Mouse (Mus musculus) midbrain, embryonic 16.5 days (tissue): ENCODE results near the gene Katnbl1. TPM values are rescaled to one million over a fixed set of nuclear protein-coding genes. Genes with fewer than 3 reads are reported as not detected.
"Not testable (repeated sequence)": the region's sequence is repeated elsewhere in the genome, so short reads cannot be mapped to it uniquely, and the experiment has no call there.

Source experiments
- ATAC-seq: fragments of 200-750 bp; cut with Nextera tagmentation; 2 replicates; pipeline ENCODE4 v1.8.0; 2017; ENCODE audit warnings: moderate TSS enrichment
- H3K27ac ChIP-seq: fragments of 300-500 bp; sonication (generic); 2 replicates; pipeline ENCODE4 v1.5.1; 2014; ENCODE audit warnings: mild to moderate bottlenecking, low read length, mixed read lengths
- H3K27me3 ChIP-seq: fragments of 300-500 bp; sonication (generic); 2 replicates; pipeline ENCODE4 v1.6.1; 2014; ENCODE audit warnings: low read depth, low read length, mixed read lengths; ENCODE audit not compliant: control insufficient read depth, insufficient read depth
- H3K36me3 ChIP-seq: fragments of 300-500 bp; sonication (generic); 2 replicates; pipeline ENCODE4 v1.6.1; 2014; ENCODE audit warnings: mild to moderate bottlenecking, low read length, moderate library complexity, mixed read lengths; ENCODE audit not compliant: control insufficient read depth, insufficient read depth
- H3K4me1 ChIP-seq: fragments of 300-500 bp; sonication (generic); 2 replicates; pipeline ENCODE4 v1.6.1; 2014; ENCODE audit warnings: mild to moderate bottlenecking, low read length, mixed read lengths; ENCODE audit not compliant: control insufficient read depth, insufficient read depth
- H3K4me2 ChIP-seq: fragments of 300-500 bp; sonication (generic); 2 replicates; pipeline ENCODE4 v1.6.1; 2014; ENCODE audit warnings: mild to moderate bottlenecking, low read length, mixed read lengths
- H3K4me3 ChIP-seq: fragments of 300-500 bp; sonication (generic); 2 replicates; pipeline ENCODE4 v1.5.1; 2014; ENCODE audit warnings: low read depth, mild to moderate bottlenecking, low read length, moderate library complexity, mixed read lengths
- H3K9ac ChIP-seq: fragments of 300-500 bp; sonication (generic); 2 replicates; pipeline ENCODE4 v1.6.1; 2014; ENCODE audit warnings: low read depth, low read length, mixed read lengths
- H3K9me3 ChIP-seq: fragments of 300-500 bp; sonication (generic); replicated peaks from 2 replicates; pipeline ENCODE4 v1.6.1; 2014; ENCODE audit warnings: mild to moderate bottlenecking, low read length, mixed read lengths; ENCODE audit not compliant: control insufficient read depth, poor library complexity, severe bottlenecking
- WGBS: fragments of 180-500 bp; shearing (Covaris S2); extraction: QIAGEN DNeasy Blood & Tissue Kit; methylation state at CpG from one replicate; pipeline ENCODE4 v1.1.7; 2014; 5-methylcytosine and 5-hydroxymethylcytosine counted together
- polyA plus RNA-seq: library from polyadenylated mRNA; unstranded; fragments of >200 nt; fragmentation: Nextera tagmentation; extraction: Ambion mirVana; gene quantifications from 2 replicates; pipeline ENCODE4 v1.2.1, GENCODE M21; 2015

Katnbl1 gene
- polyA plus RNA-seq, 1 experiment from 2014 or later, result 32.0 TPM

DNA sequence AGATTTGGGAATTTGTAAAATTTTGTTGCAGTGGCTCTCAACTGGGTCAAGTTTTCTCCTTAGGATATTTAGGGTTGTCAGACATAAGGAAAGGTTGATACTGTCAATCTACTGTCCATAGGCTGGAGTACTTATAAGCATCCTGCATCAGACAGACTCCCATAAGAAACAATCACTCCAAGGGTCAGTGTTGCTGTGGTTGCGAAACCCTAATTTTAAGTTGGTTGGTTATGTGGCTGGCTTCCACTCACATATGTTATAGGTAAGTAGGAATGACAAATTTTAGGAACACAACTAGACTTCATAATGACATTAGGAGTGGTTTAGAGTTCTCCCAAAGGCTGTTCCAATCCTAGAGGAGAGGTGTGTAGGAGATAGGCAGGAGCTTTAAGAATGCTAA, 2.2 kb downstream of the Katnbl1 start:
- Histone ChIP-seq H3K27ac (no peak overlapping the region), H3K9me3 (no peaks in the 10 kb centered on the region), H3K4me1 (peaks cover 15% of the 10 kb centered on the region), H3K9ac (no peak overlapping the region), H3K4me3 (no peak overlapping the region), H3K27me3 (no peaks in the 10 kb centered on the region), H3K36me3 (no peaks in the 10 kb centered on the region), H3K4me2 (no peak overlapping the region)
- 100% methylated on average over 1 of the region's 1 CpGs for WGBS
- no peak for ATAC-seq

DNA sequence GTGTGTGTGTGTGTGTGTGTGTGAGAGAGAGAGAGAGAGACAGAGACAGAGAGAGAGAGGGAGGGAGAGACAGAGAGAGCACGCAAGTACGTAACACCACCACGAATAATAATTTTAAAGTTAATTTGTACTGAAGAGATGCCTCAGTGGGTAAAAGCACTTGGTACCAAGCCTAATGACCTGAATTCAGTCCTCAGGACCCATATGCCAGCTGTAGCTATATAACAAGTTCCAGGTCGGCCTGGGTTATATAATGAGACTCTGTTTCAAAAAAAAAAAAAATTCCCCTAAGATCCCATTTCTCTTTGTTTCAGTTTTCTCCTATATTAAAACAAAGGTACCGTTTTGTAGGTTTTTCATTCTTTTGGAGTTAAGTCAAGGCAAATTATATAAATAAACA, 11.8 kb downstream of the Katnbl1 start:
- WGBS, result 93% methylated on average over 5 of the region's 5 CpGs
- H3K9me3 ChIP-seq, result no peaks in the 10 kb centered on the region
- H3K4me1 ChIP-seq, result peaks cover 3% of the 10 kb centered on the region; the same call in 1 of the 2 replicates
- H3K9ac ChIP-seq, result no peak overlapping the region
- H3K4me2 ChIP-seq, result no peak overlapping the region
- no peak for ATAC-seq
- H3K36me3 ChIP-seq, result no peaks in the 10 kb centered on the region
- no peaks in the 10 kb centered on the region for H3K27me3 ChIP-seq
- no peak overlapping the region for H3K4me3 ChIP-seq
- no peak overlapping the region for H3K27ac ChIP-seq

DNA sequence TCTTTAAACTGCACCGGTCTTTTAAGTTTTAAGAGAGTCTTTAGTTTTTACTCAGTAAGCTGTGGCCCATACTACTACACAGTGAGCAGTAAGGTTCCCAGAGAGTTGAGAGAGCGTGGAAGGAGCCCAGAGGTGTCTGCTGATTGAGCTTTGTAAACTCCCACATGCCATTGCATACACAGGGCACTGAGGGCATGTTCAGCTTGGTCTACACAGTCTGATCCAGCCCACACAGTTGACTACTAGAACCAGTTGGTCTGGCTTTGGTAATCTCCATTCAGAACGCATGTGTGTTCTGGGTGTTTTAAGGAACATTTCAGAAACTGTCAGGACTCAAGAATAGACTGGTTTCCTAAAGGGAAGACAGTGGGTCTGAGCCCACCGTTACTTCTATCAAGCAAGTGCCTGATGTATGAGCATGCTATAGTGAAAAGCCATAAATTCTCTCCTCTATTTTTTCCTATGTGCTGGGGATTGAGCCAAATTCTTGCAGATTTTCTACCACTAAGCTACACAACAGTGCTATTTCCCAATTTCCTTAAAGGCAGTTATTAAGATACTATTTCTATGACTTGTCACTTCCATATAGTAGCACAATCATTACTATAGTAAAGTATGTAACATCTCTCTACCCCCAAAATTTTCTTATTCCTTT, 12.5 kb downstream of the Katnbl1 start:
- Histone ChIP-seq H3K4me3 (no peak overlapping the region), H3K9ac (no peak overlapping the region), H3K36me3 (no peaks in the 10 kb centered on the region), H3K4me1 (peaks cover 3% of the 10 kb centered on the region; the same call in 1 of the 2 replicates), H3K9me3 (no peaks in the 10 kb centered on the region), H3K27me3 (no peaks in the 10 kb centered on the region), H3K4me2 (no peak overlapping the region), H3K27ac (no peak overlapping the region)
- 96% methylated on average over 4 of the region's 4 CpGs for WGBS
- no peak for ATAC-seq

DNA sequence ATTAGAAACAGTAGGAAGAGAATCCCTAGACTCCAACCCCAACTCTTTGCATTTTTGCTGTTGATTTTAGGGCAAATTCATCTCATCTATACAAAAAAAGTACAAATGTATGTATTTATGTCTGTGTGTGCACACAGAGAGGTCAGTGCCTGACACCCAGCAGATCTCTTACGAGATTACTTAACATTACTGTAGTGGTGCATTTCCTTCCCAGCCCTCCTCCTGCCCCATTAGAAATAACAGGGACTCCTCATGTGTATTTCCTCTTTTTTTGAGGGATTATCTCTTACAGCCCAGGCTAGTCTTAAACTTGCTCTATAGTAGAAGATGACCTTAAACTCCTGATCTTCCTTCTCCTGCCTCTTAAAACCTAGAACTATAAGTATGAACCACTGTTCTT, 13.7 kb downstream of the Katnbl1 start:
- Histone ChIP-seq H3K4me1 (peaks cover 3% of the 10 kb centered on the region; the same call in 1 of the 2 replicates), H3K36me3 (no peaks in the 10 kb centered on the region), H3K4me2 (no peak overlapping the region), H3K9me3 (no peaks in the 10 kb centered on the region), H3K27me3 (no peaks in the 10 kb centered on the region), H3K4me3 (no peak overlapping the region), H3K27ac (no peak overlapping the region), H3K9ac (no peak overlapping the region)
- ATAC-seq, result no peak
- 92% methylated on average over 1 of the region's 1 CpGs for WGBS

DNA sequence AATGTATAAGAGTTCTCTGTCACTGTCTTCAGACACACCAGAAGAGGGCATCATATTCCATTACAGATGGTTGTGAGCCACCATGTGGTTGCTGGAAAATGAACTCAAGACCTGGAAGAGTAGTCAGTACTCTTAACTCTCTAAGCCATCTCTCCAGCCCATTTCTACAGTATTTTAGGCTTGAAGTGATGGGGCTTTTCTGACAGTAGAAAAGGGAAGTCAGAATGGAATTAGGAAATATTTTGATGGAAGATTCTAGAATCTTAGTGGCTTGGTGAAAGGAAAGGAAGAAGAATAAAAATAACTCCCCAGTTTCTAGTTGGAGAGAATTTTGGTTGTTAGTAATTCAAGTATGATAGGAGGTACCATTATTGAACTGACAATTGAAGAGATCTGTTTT, 14.9 kb downstream of the Katnbl1 start:
- Histone ChIP-seq H3K36me3 (no peaks in the 10 kb centered on the region), H3K9ac (no peak overlapping the region), H3K4me2 (no peak overlapping the region), H3K27me3 (no peaks in the 10 kb centered on the region), H3K4me3 (no peak overlapping the region), H3K9me3 (no peaks in the 10 kb centered on the region), H3K27ac (no peak overlapping the region), H3K4me1 (peaks cover 3% of the 10 kb centered on the region; the same call in 1 of the 2 replicates)
- ATAC-seq, result no peak

DNA sequence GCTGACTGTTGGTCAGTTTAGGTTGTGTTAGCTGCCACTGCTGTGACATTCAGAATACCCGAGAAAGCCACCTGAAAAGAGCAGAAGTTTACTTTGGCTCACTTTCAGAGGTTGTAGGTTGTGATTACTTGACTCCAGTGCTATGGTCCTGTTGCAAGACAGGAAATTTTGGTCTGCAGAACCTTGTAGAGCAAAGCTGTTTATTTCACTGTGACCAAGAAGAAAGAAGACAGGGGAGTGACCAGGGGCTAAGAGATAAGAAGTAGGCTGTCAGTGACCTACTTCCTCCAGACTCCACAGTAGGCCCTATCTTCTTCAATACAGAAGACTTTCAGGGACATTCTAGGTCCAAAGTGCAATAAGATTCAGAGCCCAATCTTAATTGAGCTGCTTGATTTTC, 17.6 kb downstream of the Katnbl1 start:
- Histone ChIP-seq H3K9ac (no peak overlapping the region), H3K9me3 (no peaks in the 10 kb centered on the region), H3K4me3 (no peak overlapping the region), H3K27me3 (no peaks in the 10 kb centered on the region), H3K4me1 (no peaks in the 10 kb centered on the region), H3K4me2 (no peak overlapping the region), H3K36me3 (no peaks in the 10 kb centered on the region), H3K27ac (no peak overlapping the region)
- no peak for ATAC-seq
- 86% methylated on average over 1 of the region's 1 CpGs for WGBS

DNA sequence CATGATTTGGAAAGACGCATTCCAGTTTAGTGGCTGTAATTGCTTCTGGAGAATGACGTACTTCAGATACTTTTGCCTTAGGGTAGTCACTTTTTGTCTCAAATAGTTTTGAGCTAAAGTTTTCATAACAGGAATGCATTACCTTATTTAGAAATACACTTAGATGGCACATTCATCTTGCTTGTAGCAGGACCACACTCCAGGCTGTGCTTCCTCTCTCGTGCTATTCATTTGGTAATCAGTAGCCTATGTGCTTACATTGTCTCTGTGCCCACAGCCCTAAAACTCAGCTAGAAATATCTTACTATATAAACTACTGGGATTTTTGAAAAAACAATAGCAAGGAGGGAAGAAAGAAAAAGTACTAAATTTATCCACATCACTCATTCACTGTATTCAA, 28.0 kb downstream of the Katnbl1 start:
- no peak for ATAC-seq
- 94% methylated on average over 3 of the region's 3 CpGs for WGBS
- H3K36me3 ChIP-seq, result peaks cover 14% of the 10 kb centered on the region

DNA sequence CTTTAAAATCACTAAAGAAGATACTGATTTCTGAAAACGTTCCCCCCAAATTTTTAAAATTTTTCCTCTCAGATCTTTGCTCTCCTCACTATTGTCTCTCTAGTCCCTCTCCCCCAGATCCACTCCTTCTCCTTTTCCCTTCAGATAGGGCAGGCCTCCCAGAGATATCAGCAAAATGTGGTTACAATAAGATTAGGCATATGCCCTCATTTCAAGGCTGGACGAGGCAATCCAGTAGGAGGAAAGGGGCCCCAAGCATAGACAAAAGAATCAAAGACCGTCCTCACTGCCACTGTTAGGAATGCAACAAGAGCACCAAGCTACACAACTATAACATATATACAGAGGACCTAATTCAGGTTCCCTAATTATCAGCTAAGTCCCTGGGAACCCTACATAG, 46.3 kb downstream of the Katnbl1 start:
- H3K4me3 ChIP-seq, result no peak overlapping the region
- no peaks in the 10 kb centered on the region for H3K4me1 ChIP-seq
- 82% methylated on average over 3 of the region's 3 CpGs for WGBS
- no peaks in the 10 kb centered on the region for H3K9me3 ChIP-seq
- H3K9ac ChIP-seq, result no peak overlapping the region
- ATAC-seq, result no peak
- H3K4me2 ChIP-seq, result no peak overlapping the region
- no peaks in the 10 kb centered on the region for H3K27me3 ChIP-seq
- H3K36me3 ChIP-seq, result no peaks in the 10 kb centered on the region
- no peak overlapping the region for H3K27ac ChIP-seq

More for the DNA sequence above, 28.0 kb downstream of the Katnbl1 start:
- no peak overlapping the region for H3K27ac ChIP-seq
- no peak overlapping the region for H3K9ac ChIP-seq
- no peaks in the 10 kb centered on the region for H3K9me3 ChIP-seq
- no peak overlapping the region for H3K4me3 ChIP-seq
- no peaks in the 10 kb centered on the region for H3K27me3 ChIP-seq
- no peak overlapping the region for H3K4me2 ChIP-seq
- H3K4me1 ChIP-seq, result no peaks in the 10 kb centered on the region

DNA sequence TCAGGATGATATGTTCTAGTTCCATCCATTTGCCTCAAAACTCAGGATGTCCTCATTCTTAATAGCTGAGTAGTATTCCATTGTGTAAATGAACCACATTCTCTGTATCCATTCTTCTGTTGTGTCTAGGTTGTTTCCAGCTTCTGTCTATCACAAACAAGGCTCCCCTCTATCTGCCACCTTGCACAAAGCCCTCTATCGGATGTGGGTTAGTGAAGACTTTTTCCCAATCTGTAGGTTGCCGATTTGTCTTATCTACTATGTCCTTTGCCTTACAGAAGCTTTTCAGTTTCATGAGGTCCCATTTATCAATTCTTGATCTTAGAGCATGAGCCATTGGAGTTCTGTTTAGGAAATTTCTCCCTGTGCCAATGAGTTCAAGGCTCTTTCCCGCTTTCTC, 49.5 kb downstream of the Katnbl1 start:
- H3K27me3 ChIP-seq, H3K9ac ChIP-seq, H3K27ac ChIP-seq, H3K9me3 ChIP-seq, H3K4me2 ChIP-seq, H3K4me3 ChIP-seq, ATAC-seq, H3K36me3 ChIP-seq, H3K4me1 ChIP-seq: not testable (repeated sequence)
- WGBS, result 91% methylated on average over 3 of the region's 3 CpGs
